Mouse (Mus musculus) ES-E14 (cell line): ENCODE results near the gene Mcm5.

Experiments used
- CHD2 ChIP-seq: IDR thresholded peaks from 2 replicates; pipeline ENCODE4 v1.6.1; 2014; ENCODE audit warnings: mild to moderate bottlenecking, low read depth, low read length, inconsistent platforms
- ZC3H11A ChIP-seq: IDR thresholded peaks from 2 replicates; pipeline ENCODE4 v1.6.1; 2012; ENCODE audit warnings: low read depth, mild to moderate bottlenecking, inconsistent platforms, low read length, borderline replicate concordance

GRCm38 (mm10) chr8:75133399-75133798 lies 24.0 kb downstream of the Mcm5 start:
- TF ChIP-seq ZC3H11A (no peak), CHD2 (no peak)
